Mouse (Mus musculus) spleen, adult 12 weeks (tissue): Measurements from ENCODE around the gene Ifnz.
"Not testable (repeated sequence)": the region's sequence is repeated elsewhere in the genome, so short reads cannot be mapped to it uniquely, and the experiment has no call there.

Experiments
- DNase-seq: peaks from one replicate; pipeline ENCODE4 v3.0.0; 2022; ENCODE audit warnings: low spot score

Ifnz gene

DNA sequence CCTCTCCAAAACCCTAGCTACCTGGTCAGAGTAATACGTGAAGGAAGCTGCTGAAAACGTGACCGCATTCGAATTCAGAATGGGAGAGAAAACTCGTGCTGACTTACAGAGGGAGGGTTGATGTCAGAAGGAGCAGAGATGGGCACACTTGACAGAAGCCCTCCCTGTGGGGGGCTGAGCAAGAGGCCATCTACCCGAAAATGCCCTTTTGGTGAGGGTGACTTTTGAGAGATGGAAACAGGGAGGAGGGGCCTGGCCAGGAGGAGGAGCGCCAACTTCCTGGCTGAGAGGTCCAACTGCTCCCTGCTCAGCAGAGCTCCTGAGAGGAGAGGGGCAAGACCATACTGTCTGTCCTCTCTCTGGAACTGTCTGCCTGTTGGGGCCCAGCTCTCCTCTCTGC lies at the start of gene Ifnz:
TSS of gene Ifnz (plus strand) at position 301 of the 400 bp plus-strand sequence.
- DNase-seq, result not testable (repeated sequence)

- peak; percentile 63 for DNase-seq
Observed at GRCm38 (mm10) chr4:88738480-88738879, 43.5 kb upstream of the Ifnz start.

DNA sequence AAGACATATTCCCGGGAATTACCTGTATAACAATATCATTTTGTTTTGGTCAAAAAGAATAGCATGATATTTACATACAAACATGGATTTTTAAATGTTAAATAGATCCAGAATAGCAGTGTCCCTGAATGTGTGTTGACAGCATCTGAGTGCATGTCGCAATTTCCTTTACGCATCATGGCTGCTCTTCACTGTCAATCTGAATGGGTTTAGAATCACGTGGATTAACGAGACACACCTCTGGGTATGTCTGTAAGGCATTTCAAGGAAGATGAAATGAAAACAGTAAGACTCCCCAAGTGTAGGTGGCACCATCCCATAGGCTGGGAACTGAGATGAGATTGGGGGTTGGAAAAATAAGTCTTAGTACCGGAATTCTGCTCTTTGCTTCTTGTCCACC lies 42.9 kb upstream of the Ifnz start:
- DNase-seq, result no peak

- DNase-seq, result no peak
Observed at GRCm38 (mm10) chr4:88741426-88741825, 40.5 kb upstream of the Ifnz start.

- DNase-seq, result no peak
Observed at GRCm38 (mm10) chr4:88742771-88743371, 39.1 kb upstream of the Ifnz start.

- DNase-seq, result no peak
Observed at GRCm38 (mm10) chr4:88744207-88744606, 37.7 kb upstream of the Ifnz start.

GRCm38 (mm10) chr4:88749926-88750325 lies 32.0 kb upstream of the Ifnz start:
- no peak for DNase-seq

DNA sequence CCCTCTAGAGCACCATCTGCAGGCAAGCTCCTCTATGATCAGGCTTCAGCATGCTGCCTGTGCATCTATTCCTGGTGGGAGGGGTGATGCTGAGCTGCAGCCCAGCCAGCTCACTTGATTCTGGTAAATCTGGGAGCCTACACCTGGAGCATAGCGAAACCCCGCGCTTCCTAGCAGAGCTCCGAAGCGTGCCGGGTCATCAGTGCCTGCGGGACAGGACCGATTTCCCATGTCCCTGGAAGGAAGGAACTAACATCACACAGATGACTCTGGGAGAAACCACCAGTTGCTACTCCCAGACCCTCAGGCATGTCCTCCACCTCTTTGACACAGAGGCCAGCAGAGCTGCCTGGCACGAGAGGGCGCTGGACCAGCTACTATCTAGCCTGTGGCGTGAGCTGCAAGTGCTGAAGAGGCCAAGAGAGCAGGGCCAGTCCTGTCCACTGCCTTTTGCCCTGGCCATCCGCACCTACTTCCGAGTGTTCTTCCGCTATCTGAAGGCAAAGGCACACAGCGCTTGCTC lies 27.1 kb upstream of the Ifnz start, which contains the start of gene Gm13271:
TSS of gene Gm13271 (plus strand) at position 51 of the 523 bp plus-strand sequence.
- not testable (repeated sequence) for DNase-seq

- DNase-seq, result not testable (repeated sequence)
Observed at GRCm38 (mm10) chr4:88756581-88757513, 25.1 kb upstream of the Ifnz start.

GRCm38 (mm10) chr4:88757628-88758031 lies 24.3 kb upstream of the Ifnz start:
- DNase-seq, result not testable (repeated sequence)

DNA sequence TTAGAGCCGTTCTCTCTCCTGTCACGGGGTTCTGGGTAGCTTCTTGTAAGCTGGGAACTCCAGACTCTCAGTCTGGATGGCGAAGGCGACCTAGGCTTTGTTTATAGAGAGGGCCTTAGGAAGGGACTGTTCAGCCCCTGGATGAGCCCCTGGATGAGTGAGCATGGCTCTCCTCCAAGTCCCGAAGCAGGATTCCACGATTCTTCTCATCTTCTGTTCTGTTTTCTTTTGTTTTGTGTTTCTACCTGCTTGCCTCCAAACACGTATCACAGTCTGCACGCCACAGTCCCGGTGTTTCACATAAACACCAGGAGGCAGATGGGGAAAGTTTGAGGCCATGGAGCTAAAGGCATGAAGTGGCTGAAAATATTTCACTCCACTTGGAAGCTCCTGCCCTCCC lies 23.2 kb upstream of the Ifnz start:
- not testable (repeated sequence) for DNase-seq

- DNase-seq, result not testable (repeated sequence)
Observed at GRCm38 (mm10) chr4:88759610-88760268, 22.2 kb upstream of the Ifnz start, which contains the start of gene Gm13283. Gm13283 (plus strand) TSS chr4:88760119.

GRCm38 (mm10) chr4:88760431-88760830 lies 21.5 kb upstream of the Ifnz start:
- DNase-seq, result not testable (repeated sequence)

DNA sequence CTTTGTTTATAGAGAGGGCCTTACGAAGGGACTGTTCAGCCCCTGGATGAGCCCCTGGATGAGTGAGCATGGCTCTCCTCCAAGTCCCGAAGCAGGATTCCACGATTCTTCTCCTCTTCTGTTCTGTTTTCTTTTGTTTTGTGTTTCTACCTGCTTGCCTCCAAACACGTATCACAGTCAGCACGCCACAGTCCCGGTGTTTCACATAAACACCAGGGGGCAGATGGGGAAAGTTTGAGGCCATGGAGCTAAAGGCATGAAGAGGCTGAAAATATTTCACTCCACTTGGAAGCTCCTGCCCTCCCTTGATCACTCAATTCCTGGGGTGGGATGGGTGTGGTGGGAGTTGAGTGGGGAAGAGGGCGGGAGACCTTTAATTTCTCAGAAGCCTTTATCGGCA lies 20.2 kb upstream of the Ifnz start:
- not testable (repeated sequence) for DNase-seq

DNA sequence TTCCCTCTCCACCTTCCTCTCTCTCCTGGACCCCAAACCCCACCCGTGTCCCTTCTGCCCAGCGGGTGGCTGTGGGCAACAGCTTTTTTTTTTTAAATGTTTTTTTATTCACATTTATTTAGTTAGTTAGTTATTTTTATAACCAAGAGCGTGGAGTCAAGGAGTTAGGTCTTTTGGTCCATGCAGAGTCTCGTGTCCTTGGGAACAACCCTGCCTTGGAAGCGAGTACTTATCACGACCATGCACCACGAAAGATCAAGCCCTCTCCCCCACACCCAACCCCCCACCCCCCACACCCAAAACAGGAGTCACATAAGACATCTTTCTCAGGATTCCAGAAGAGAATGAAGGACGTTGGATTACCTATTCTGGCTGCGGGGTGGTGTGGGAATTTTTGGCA lies 19.6 kb upstream of the Ifnz start:
- DNase-seq, result not testable (repeated sequence)

DNA sequence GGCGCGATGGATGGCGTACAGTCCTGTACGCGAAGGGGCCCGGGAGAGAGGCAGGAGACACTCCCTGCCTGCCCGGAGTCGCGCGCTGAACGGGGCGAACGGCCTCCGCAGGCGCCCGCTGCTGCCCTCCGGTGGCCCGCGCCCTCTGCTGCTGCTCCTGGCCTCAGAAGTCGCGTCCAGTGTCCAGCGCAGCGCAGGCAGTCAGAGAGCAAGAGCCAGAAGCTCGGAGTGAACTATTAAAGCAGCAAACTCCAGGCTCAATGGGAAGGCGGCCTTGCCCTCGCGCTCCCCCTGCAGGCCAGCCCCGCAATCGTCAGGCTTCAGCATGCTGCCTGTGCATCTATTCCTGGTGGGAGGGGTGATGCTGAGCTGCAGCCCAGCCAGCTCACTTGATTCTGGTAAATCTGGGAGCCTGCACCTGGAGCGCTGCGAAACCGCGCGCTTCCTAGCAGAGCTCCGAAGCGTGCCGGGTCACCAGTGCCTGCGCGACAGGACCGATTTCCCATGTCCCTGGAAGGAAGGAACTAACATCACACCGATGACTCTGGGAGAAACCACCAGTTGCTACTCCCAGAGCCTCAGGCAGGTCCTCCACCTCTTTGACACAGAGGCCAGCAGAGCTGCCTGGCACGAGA lies 18.4 kb upstream of the Ifnz start:
- DNase-seq, result not testable (repeated sequence)

GRCm38 (mm10) chr4:88773534-88773933 lies 8.4 kb upstream of the Ifnz start, which contains the start of gene Gm13290:
Gm13290 (plus strand) TSS chr4:88773834.
- not testable (repeated sequence) for DNase-seq

GRCm38 (mm10) chr4:88776622-88777021 lies 5.3 kb upstream of the Ifnz start, which contains the start of gene Gm13289:
Gm13289 (plus strand) TSS chr4:88776922.
- not testable (repeated sequence) for DNase-seq

GRCm38 (mm10) chr4:88779550-88779949 lies 2.4 kb upstream of the Ifnz start, which contains the start of gene Gm13272:
Gm13272 (plus strand) TSS chr4:88779850.
- not testable (repeated sequence) for DNase-seq

- DNase-seq, result not testable (repeated sequence)
Observed at GRCm38 (mm10) chr4:88780320-88780719, 1.6 kb upstream of the Ifnz start.

DNA sequence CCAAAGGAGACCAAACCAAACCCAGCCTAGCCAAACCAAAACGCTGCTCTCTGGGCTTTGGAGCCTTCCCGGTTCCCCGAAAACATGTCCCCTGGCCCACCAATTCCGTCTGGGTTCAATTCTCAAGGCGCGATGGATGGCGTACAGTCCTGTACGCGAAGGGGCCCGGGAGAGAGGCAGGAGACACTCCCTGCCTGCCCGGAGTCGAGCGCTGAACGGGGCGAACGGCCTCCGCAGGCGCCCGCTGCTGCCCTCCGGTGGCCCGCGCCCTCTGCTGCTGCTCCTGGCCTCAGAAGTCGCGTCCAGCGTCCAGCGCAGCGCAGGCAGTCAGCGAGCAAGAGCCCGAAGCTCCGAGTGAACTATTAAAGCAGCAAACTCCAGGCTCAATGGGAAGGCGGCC lies 404 bp downstream of the Ifnz start:
- not testable (repeated sequence) for DNase-seq
